8 mouse cellular contexts compared by ENCODE assay signal in the genomic region with DNA sequence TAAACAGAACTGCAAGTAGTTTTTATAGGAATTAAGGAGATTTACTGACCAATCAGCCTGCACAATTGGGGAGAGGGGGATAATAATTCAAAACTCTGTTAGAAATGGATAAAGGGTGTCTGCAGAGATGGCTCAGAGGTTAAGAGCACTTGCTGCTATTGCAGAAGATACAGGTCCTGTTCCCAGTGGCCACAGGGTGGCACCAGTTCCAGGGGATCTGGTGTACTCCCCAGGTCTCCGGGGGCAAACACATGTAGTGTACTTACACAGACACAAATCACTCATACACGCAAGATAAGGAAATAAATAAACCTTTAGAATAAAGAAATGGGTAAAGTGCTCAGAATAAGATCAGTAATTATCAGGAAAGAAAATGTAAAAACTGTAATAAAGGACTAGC. TPM values are rescaled to one million over a fixed set of nuclear protein-coding genes. Genes with fewer than 3 reads are reported as not detected.
DNase-seq lines count a peak whose midpoint lies in the region; ATAC-seq and TF ChIP-seq lines count a peak whose summit lies in the region.

No protein-coding gene starts in this region.

- no peak for ATAC-seq in liver, embryonic 11.5 days (replicated peaks; ENCODE audit: low FRiP score)

- peaks cover 3% of the 10 kb centered on the region; the same call in 1 of the 2 replicates for H3K9me3 ChIP-seq in liver, embryonic 11.5 days (ENCODE audit: control insufficient read depth, low read length)

- no peaks in the 10 kb centered on the region for H3K79me2 ChIP-seq in liver, adult 2 months (ENCODE audit: control insufficient read depth, insufficient read depth, low read length)

- no peaks in the 10 kb centered on the region for H3K4me1 ChIP-seq in liver, adult 2 months (ENCODE audit: control insufficient read depth, insufficient read depth, low read length)
- H3K4me1 ChIP-seq in liver, embryonic 11.5 days (replicated peaks; ENCODE audit: control insufficient read depth, insufficient read depth, low read length) = no peaks in the 10 kb centered on the region

- H3K4me2 ChIP-seq in liver, embryonic 11.5 days = no peak overlapping the region

- no peak overlapping the region for H3K27ac ChIP-seq in liver, adult 2 months (replicated peaks; ENCODE audit: insufficient read depth, low read depth, low read length)
- no peak overlapping the region for H3K27ac ChIP-seq in liver, embryonic 11.5 days (ENCODE audit: low read depth, low read length)

- H3K4me3 ChIP-seq in liver, adult 2 months (ENCODE audit: insufficient read depth, low read depth, low read length) = no peak overlapping the region
- no peak overlapping the region for H3K4me3 ChIP-seq in liver, embryonic 11.5 days (ENCODE audit: low read depth, low read length)

- no peak for TF ChIP-seq POLR2A in liver, adult 2 months (IDR thresholded peaks at IDR 0.05; ENCODE audit: extremely low read depth, insufficient read depth, low read length)

- no peaks in the 10 kb centered on the region for H3K27me3 ChIP-seq in liver, adult 2 months (ENCODE audit: control insufficient read depth, insufficient read depth, low read length)
- no peaks in the 10 kb centered on the region for H3K27me3 ChIP-seq in liver, embryonic 11.5 days (replicated peaks; ENCODE audit: control insufficient read depth, insufficient read depth, low read length)

- peak; percentile 72 for TF ChIP-seq CTCF in liver, adult 2 months (IDR thresholded peaks at IDR 0.05; ENCODE audit: low read depth, low read length)

- no peak overlapping the region for H3K9ac ChIP-seq in liver, adult 2 months (ENCODE audit: low read depth, low read length)
- H3K9ac ChIP-seq in liver, embryonic 11.5 days (ENCODE audit: low read depth, low read length) = no peak overlapping the region

- peak; percentile 36 for DNase-seq in embryo, embryonic 10 days (ENCODE audit: low spot score)
- no peak for DNase-seq in embryo, embryonic 10.5 days (ENCODE audit: low spot score)
- peak; percentile 20 for DNase-seq in liver, adult 2 months (ENCODE audit: extremely low read depth, low read depth, low spot score)
- no peak for DNase-seq in liver, embryonic 11.5 days (ENCODE audit: low spot score)
- peak; percentile 25 for DNase-seq in R1 (ENCODE audit: low read depth, low spot score)
- DNase-seq in kidney, postnatal 36 days = peak; percentile 49 to 81
- no peak for DNase-seq in right cerebral cortex, adult 18-20 months
- DNase-seq in c-Kit-positive CD71-positive TER-119-positive erythroid progenitor cells, embryonic 14.5 days (ENCODE audit: low spot score) = no peak

- 78% methylated on average over 2 of the region's 2 CpGs for WGBS in liver, adult 2 months
- WGBS in liver, embryonic 11.5 days = 77% methylated on average over 2 of the region's 2 CpGs

- peaks cover 44% of the 10 kb centered on the region for H3K36me3 ChIP-seq in liver, adult 2 months (ENCODE audit: control insufficient read depth, insufficient read depth, low read length)
- H3K36me3 ChIP-seq in liver, embryonic 11.5 days (ENCODE audit: control insufficient read depth, insufficient read depth, low read length) = peaks cover 68% of the 10 kb centered on the region

RNA-seq across cellular contexts. Expression of a gene that starts 12.1 kb away (rescaled TPM):
- total RNA-seq in liver, adult 2 months (2014; rRNA removed) = 84.1 and 98.5 TPM in 2 replicates
- 73.1 and 78.5 TPM in 2 replicates for polyA plus RNA-seq in liver, adult 2 months (2012; rRNA removed)
- polyA plus RNA-seq in liver, embryonic 11.5 days (2014; fragmentation: Nextera tagmentation; extraction: Ambion mirVana) = 364 and 391 TPM in 2 replicates

RNA-seq across cellular contexts. Expression of a gene that starts 25.3 kb away (rescaled TPM):
- 29.6 and 34.1 TPM in 2 replicates for total RNA-seq in liver, adult 2 months (2014; rRNA removed)
- polyA plus RNA-seq in liver, adult 2 months (2012; rRNA removed) = 19.1 and 19.2 TPM in 2 replicates
- 310 and 327 TPM in 2 replicates for polyA plus RNA-seq in liver, embryonic 11.5 days (2014; fragmentation: Nextera tagmentation; extraction: Ambion mirVana)

Comparison
In these comparisons a context has a peak if more than half of its experiments do, and no peak if none do; other contexts are left out.
1. DNase-seq: peak in embryo, embryonic 10 days (single experiment), liver, adult 2 months (single experiment), R1 (single experiment) and kidney, postnatal 36 days (2 of 2); none in embryo, embryonic 10.5 days (single experiment), liver, embryonic 11.5 days (single experiment), right cerebral cortex, adult 18-20 months (single experiment) and c-Kit-positive CD71-positive TER-119-positive erythroid progenitor cells, embryonic 14.5 days (single experiment).
2. RNA of a gene that starts 25.3 kb away (polyA plus RNA-seq): 310 to 327 TPM in liver, embryonic 11.5 days; 19.1 to 19.2 TPM in liver, adult 2 months; every median in the first group is over 10 times any median in the second.